Mouse (Mus musculus): ENCODE data around the gene Wdfy3. TPM values are rescaled to one million over a fixed set of nuclear protein-coding genes. Genes with fewer than 3 reads are reported as not detected.

The Wdfy3 gene
- polyA plus RNA-seq, 1 experiment from 2014 or later: 15.1 TPM

GRCm38 (mm10) chr5:101998971-101999370, 70.8 kb downstream of the Wdfy3 start:
- WGBS: 69% methylated on average over 6 of the region's 6 CpGs
- Histone ChIP-seq H3K4me3 (ENCODE audit: control insufficient read depth in 1 of 2, insufficient read depth in 1 of 2, low read depth in 1 of 2, low read length in 2 of 2) (no peak overlapping the region), H3K4me2 (ENCODE audit: low read length) (no peak overlapping the region), H3K36me3 (ENCODE audit: control insufficient read depth, insufficient read depth, low read length) (no peaks in the 10 kb centered on the region), H3K9ac (ENCODE audit: low read length) (no peak overlapping the region), H3K27me3 (ENCODE audit: control insufficient read depth, insufficient read depth, low read length) (no peaks in the 10 kb centered on the region), H3K27ac (replicated peaks in 1 of 2; ENCODE audit: control insufficient read depth in 1 of 2, insufficient read depth in 1 of 2, low read depth in 2 of 2, low read length in 2 of 2) (no peak overlapping the region), H3K9me3 (ENCODE audit: control insufficient read depth, low read length) (no peaks in the 10 kb centered on the region), H3K4me1 (ENCODE audit: control insufficient read depth in 2 of 2, insufficient read depth in 2 of 2, low read length in 2 of 2) (peaks cover 2 to 16% of the 10 kb centered on the region in 2 experiments)
- ATAC-seq (ENCODE audit: insufficient number of reproducible peaks, insufficient read depth, low FRiP score, low read depth): no peak

DNA sequence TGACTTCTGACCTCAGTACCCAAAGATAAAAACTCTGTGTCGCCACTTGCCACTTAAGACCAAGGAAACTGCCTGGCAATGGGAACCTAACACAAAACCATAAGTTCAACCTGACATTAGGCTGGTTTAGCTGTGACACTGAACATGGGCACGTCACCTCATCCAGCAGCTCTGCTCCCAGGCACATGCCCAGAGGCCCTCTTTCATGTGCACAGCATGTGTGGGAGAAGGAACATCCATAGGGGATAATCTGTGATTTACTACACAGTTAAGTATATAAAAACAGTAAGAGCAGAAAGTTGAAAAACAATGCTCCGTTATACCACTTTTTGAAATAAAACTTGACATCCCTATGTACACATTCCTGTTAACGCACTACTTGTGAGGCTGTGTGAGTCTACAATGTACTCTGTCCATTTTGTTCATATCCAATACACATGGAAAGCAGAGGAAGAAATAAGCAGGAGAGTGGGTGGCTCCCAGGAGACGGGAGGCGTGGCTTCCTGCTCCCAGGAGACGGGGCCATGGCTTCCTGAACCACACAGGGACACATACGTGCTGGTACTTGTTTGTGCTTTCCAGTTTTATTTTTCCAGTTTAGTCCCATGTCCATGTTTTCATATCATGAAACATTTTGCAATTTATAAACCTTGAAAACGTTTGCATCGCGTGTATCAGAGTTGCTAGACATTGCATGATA, 73.5 kb downstream of the Wdfy3 start:
- Histone ChIP-seq H3K36me3 (ENCODE audit: control insufficient read depth, insufficient read depth, low read length) (no peaks in the 10 kb centered on the region), H3K4me1 (ENCODE audit: control insufficient read depth in 2 of 2, insufficient read depth in 2 of 2, low read length in 2 of 2) (peaks cover 10 to 19% of the 10 kb centered on the region in 2 experiments), H3K9me3 (ENCODE audit: control insufficient read depth, low read length) (no peaks in the 10 kb centered on the region), H3K27me3 (ENCODE audit: control insufficient read depth, insufficient read depth, low read length) (no peaks in the 10 kb centered on the region), H3K4me3 (ENCODE audit: control insufficient read depth in 1 of 2, insufficient read depth in 1 of 2, low read depth in 1 of 2, low read length in 2 of 2) (no peak overlapping the region), H3K9ac (ENCODE audit: low read length) (no peak overlapping the region), H3K4me2 (ENCODE audit: low read length) (no peak overlapping the region), H3K27ac (replicated peaks in 1 of 2; ENCODE audit: control insufficient read depth in 1 of 2, insufficient read depth in 1 of 2, low read depth in 2 of 2, low read length in 2 of 2) (no peak overlapping the region)
- ATAC-seq (ENCODE audit: insufficient number of reproducible peaks, insufficient read depth, low FRiP score, low read depth): no peak
- 80% methylated on average over 11 of the region's 11 CpGs for WGBS

- no peak overlapping the region for H3K4me3 ChIP-seq (ENCODE audit: control insufficient read depth in 1 of 2, insufficient read depth in 1 of 2, low read depth in 1 of 2, low read length in 2 of 2)
- WGBS: 67% methylated on average over 3 of the region's 3 CpGs
- no peak overlapping the region for H3K4me2 ChIP-seq (ENCODE audit: low read length)
- no peak overlapping the region for H3K9ac ChIP-seq (ENCODE audit: low read length)
- peaks cover 9 to 18% of the 10 kb centered on the region in 2 experiments for H3K4me1 ChIP-seq (ENCODE audit: control insufficient read depth in 2 of 2, insufficient read depth in 2 of 2, low read length in 2 of 2)
- no peaks in the 10 kb centered on the region for H3K36me3 ChIP-seq (ENCODE audit: control insufficient read depth, insufficient read depth, low read length)
- no peak overlapping the region for H3K27ac ChIP-seq (replicated peaks in 1 of 2; ENCODE audit: control insufficient read depth in 1 of 2, insufficient read depth in 1 of 2, low read depth in 2 of 2, low read length in 2 of 2)
- no peaks in the 10 kb centered on the region for H3K27me3 ChIP-seq (ENCODE audit: control insufficient read depth, insufficient read depth, low read length)
- no peak for ATAC-seq (ENCODE audit: insufficient number of reproducible peaks, insufficient read depth, low FRiP score, low read depth)
- H3K9me3 ChIP-seq (ENCODE audit: control insufficient read depth, low read length): no peaks in the 10 kb centered on the region
These were observed 74.2 kb downstream of the Wdfy3 start for GRCm38 (mm10) chr5:101995451-101995995.

DNA sequence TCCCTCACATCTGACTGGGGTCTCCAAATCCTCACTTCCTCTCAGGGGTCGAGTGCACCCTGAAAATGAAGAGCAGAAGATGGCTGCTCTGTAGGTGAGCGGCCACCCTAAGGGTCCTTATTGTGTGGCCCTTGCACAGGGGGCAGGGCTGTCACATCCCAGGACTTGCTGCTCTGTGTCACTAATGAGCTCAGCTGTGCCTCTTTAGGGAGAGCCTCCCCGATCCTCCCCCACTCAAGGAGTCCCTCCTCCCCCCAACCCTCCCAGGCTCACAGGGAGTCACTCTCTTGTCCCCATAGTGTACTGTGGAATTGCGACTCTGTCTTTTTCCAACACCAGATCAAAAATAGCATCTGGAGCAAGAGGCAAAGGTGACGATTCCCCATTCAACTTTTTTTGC, 75.7 kb downstream of the Wdfy3 start:
- Histone ChIP-seq H3K4me3 (ENCODE audit: control insufficient read depth in 1 of 2, insufficient read depth in 1 of 2, low read depth in 1 of 2, low read length in 2 of 2) (no peak overlapping the region), H3K36me3 (ENCODE audit: control insufficient read depth, insufficient read depth, low read length) (no peaks in the 10 kb centered on the region), H3K27ac (replicated peaks in 1 of 2; ENCODE audit: control insufficient read depth in 1 of 2, insufficient read depth in 1 of 2, low read depth in 2 of 2, low read length in 2 of 2) (peak overlapping the region in 1 of 2 experiments; percentile 37; a peak in 1 of 4 replicates), H3K9ac (ENCODE audit: low read length) (no peak overlapping the region), H3K4me1 (ENCODE audit: control insufficient read depth in 2 of 2, insufficient read depth in 2 of 2, low read length in 2 of 2) (peaks cover 12 to 20% of the 10 kb centered on the region in 2 experiments), H3K4me2 (ENCODE audit: low read length) (0 out of 2 replicates have a peak overlapping the region, but pooled peaks have one; percentile 16), H3K27me3 (ENCODE audit: control insufficient read depth, insufficient read depth, low read length) (no peaks in the 10 kb centered on the region), H3K9me3 (ENCODE audit: control insufficient read depth, low read length) (no peaks in the 10 kb centered on the region)
- ATAC-seq (ENCODE audit: insufficient number of reproducible peaks, insufficient read depth, low FRiP score, low read depth): no peak
- WGBS: 29% methylated on average over 5 of the region's 5 CpGs

GRCm38 (mm10) chr5:101992969-101993670, 76.6 kb downstream of the Wdfy3 start:
- Histone ChIP-seq H3K27ac (replicated peaks in 1 of 2; ENCODE audit: control insufficient read depth in 1 of 2, insufficient read depth in 1 of 2, low read depth in 2 of 2, low read length in 2 of 2) (0 out of 4 replicates have a peak overlapping the region, but pooled peaks have one; percentile 14 to 25), H3K4me2 (ENCODE audit: low read length) (no peak overlapping the region), H3K4me1 (ENCODE audit: control insufficient read depth in 2 of 2, insufficient read depth in 2 of 2, low read length in 2 of 2) (peaks cover 12 to 20% of the 10 kb centered on the region in 2 experiments), H3K36me3 (ENCODE audit: control insufficient read depth, insufficient read depth, low read length) (no peaks in the 10 kb centered on the region), H3K9me3 (ENCODE audit: control insufficient read depth, low read length) (no peaks in the 10 kb centered on the region), H3K27me3 (ENCODE audit: control insufficient read depth, insufficient read depth, low read length) (no peaks in the 10 kb centered on the region), H3K9ac (ENCODE audit: low read length) (no peak overlapping the region), H3K4me3 (ENCODE audit: control insufficient read depth in 1 of 2, insufficient read depth in 1 of 2, low read depth in 1 of 2, low read length in 2 of 2) (no peak overlapping the region)
- ATAC-seq (ENCODE audit: insufficient number of reproducible peaks, insufficient read depth, low FRiP score, low read depth): no peak
- WGBS: 64% methylated on average over 7 of the region's 7 CpGs

- H3K4me1 ChIP-seq (ENCODE audit: control insufficient read depth in 2 of 2, insufficient read depth in 2 of 2, low read length in 2 of 2): peaks cover 12 to 20% of the 10 kb centered on the region in 2 experiments
- H3K36me3 ChIP-seq (ENCODE audit: control insufficient read depth, insufficient read depth, low read length): no peaks in the 10 kb centered on the region
- no peaks in the 10 kb centered on the region for H3K27me3 ChIP-seq (ENCODE audit: control insufficient read depth, insufficient read depth, low read length)
- no peak overlapping the region for H3K27ac ChIP-seq (replicated peaks in 1 of 2; ENCODE audit: control insufficient read depth in 1 of 2, insufficient read depth in 1 of 2, low read depth in 2 of 2, low read length in 2 of 2)
- no peaks in the 10 kb centered on the region for H3K9me3 ChIP-seq (ENCODE audit: control insufficient read depth, low read length)
- ATAC-seq (ENCODE audit: insufficient number of reproducible peaks, insufficient read depth, low FRiP score, low read depth): no peak
- no peak overlapping the region for H3K4me2 ChIP-seq (ENCODE audit: low read length)
- no peak overlapping the region for H3K9ac ChIP-seq (ENCODE audit: low read length)
- 69% methylated on average over 7 of the region's 7 CpGs for WGBS
- no peak overlapping the region for H3K4me3 ChIP-seq (ENCODE audit: control insufficient read depth in 1 of 2, insufficient read depth in 1 of 2, low read depth in 1 of 2, low read length in 2 of 2)
These were observed 79.3 kb downstream of the Wdfy3 start for GRCm38 (mm10) chr5:101990298-101990845.

- H3K27ac ChIP-seq (replicated peaks in 1 of 2; ENCODE audit: control insufficient read depth in 1 of 2, insufficient read depth in 1 of 2, low read depth in 2 of 2, low read length in 2 of 2): no peak overlapping the region
- no peaks in the 10 kb centered on the region for H3K9me3 ChIP-seq (ENCODE audit: control insufficient read depth, low read length)
- no peaks in the 10 kb centered on the region for H3K36me3 ChIP-seq (ENCODE audit: control insufficient read depth, insufficient read depth, low read length)
- no peak overlapping the region for H3K4me3 ChIP-seq (ENCODE audit: control insufficient read depth in 1 of 2, insufficient read depth in 1 of 2, low read depth in 1 of 2, low read length in 2 of 2)
- peaks cover 9 to 11% of the 10 kb centered on the region in 2 experiments; a peak in 3 of 4 replicates for H3K4me1 ChIP-seq (ENCODE audit: control insufficient read depth in 2 of 2, insufficient read depth in 2 of 2, low read length in 2 of 2)
- no peaks in the 10 kb centered on the region for H3K27me3 ChIP-seq (ENCODE audit: control insufficient read depth, insufficient read depth, low read length)
- no peak overlapping the region for H3K4me2 ChIP-seq (ENCODE audit: low read length)
- ATAC-seq (ENCODE audit: insufficient number of reproducible peaks, insufficient read depth, low FRiP score, low read depth): no peak
- no peak overlapping the region for H3K9ac ChIP-seq (ENCODE audit: low read length)
- 91% methylated on average over 10 of the region's 10 CpGs for WGBS
These were observed 81.2 kb downstream of the Wdfy3 start for GRCm38 (mm10) chr5:101988476-101988875.

Data from heart, embryonic 14.5 days (tissue).